Mouse (Mus musculus) limb, embryonic 13.5 days (tissue): Measurements from ENCODE around the gene Cds1. TPM values are rescaled to one million over a fixed set of nuclear protein-coding genes. Genes with fewer than 3 reads are reported as not detected.

Experiments used
- ATAC-seq: fragments of 200-750 bp; cut with Nextera tagmentation; 2 replicates; pipeline ENCODE4 v1.8.0; 2017; ENCODE audit warnings: low read depth, moderate number of reproducible peaks, moderate TSS enrichment; ENCODE audit not compliant: low FRiP score
- H3K27ac ChIP-seq: fragments of 300-500 bp; sonication (generic); 2 replicates; pipeline ENCODE4 v1.5.1; 2015; ENCODE audit warnings: inconsistent platforms, mild to moderate bottlenecking, moderate library complexity
- H3K27me3 ChIP-seq: fragments of 300-500 bp; sonication (generic); 2 replicates; pipeline ENCODE4 v1.6.1; 2015; ENCODE audit warnings: mild to moderate bottlenecking, inconsistent platforms
- H3K36me3 ChIP-seq: fragments of 300-500 bp; sonication (generic); 2 replicates; pipeline ENCODE4 v1.6.1; 2015; ENCODE audit warnings: inconsistent platforms, mild to moderate bottlenecking, moderate library complexity
- H3K4me1 ChIP-seq: fragments of 300-500 bp; sonication (generic); 2 replicates; pipeline ENCODE4 v1.6.1; 2015; ENCODE audit warnings: inconsistent platforms
- H3K4me2 ChIP-seq: fragments of 300-500 bp; sonication (generic); replicated peaks from 2 replicates; pipeline ENCODE4 v1.6.1; 2015; ENCODE audit warnings: inconsistent platforms, mild to moderate bottlenecking, moderate library complexity
- H3K4me3 ChIP-seq: fragments of 300-500 bp; sonication (generic); 2 replicates; pipeline ENCODE4 v1.5.1; 2015; ENCODE audit warnings: moderate library complexity, mild to moderate bottlenecking, inconsistent platforms
- H3K9ac ChIP-seq: fragments of 300-500 bp; sonication (generic); 2 replicates; pipeline ENCODE4 v1.6.1; 2015; ENCODE audit warnings: mild to moderate bottlenecking, inconsistent platforms
- H3K9me3 ChIP-seq: fragments of 300-500 bp; sonication (generic); 2 replicates; pipeline ENCODE4 v1.6.1; 2016; ENCODE audit warnings: inconsistent platforms
- whole genome bisulfite sequencing: fragments of 180-500 bp; shearing (Covaris S2); methylation state at CpG from one replicate; pipeline ENCODE4 v1.1.7; 2015; 5-methylcytosine and 5-hydroxymethylcytosine counted together
- polyA plus RNA-seq: library from polyadenylated mRNA; unstranded; fragments of >200 nt; fragmentation: Nextera tagmentation; extraction: Ambion mirVana; gene quantifications from 2 replicates; pipeline ENCODE4 v1.2.1, GENCODE M21; 2015

Gene Cds1
- polyA plus RNA-seq: 1.7 and 1.8 TPM in 2 replicates

GRCm38 (mm10) chr5:101764554-101765347 lies at the start of gene Cds1:
Gene Cds1, plus strand, starts transcription at chr5:101765130.
- peak within 1 kb of the TSS; percentile 100 for H3K4me2 ChIP-seq
- ATAC-seq: peak; percentile 87
- H3K27me3 ChIP-seq: peaks cover 80% of the 10 kb centered on the region
- peak within 1 kb of the TSS; percentile 74 for H3K4me3 ChIP-seq
- H3K4me1 ChIP-seq: peaks cover 16% of the 10 kb centered on the region
- no peaks in the 10 kb centered on the region for H3K9me3 ChIP-seq
- H3K27ac ChIP-seq: no peak within 1 kb of the TSS
- H3K9ac ChIP-seq: peak within 1 kb of the TSS; percentile 72
- under 1% methylated on average over 77 of the region's 91 CpGs for WGBS
- H3K36me3 ChIP-seq: no peaks in the 10 kb centered on the region

DNA sequence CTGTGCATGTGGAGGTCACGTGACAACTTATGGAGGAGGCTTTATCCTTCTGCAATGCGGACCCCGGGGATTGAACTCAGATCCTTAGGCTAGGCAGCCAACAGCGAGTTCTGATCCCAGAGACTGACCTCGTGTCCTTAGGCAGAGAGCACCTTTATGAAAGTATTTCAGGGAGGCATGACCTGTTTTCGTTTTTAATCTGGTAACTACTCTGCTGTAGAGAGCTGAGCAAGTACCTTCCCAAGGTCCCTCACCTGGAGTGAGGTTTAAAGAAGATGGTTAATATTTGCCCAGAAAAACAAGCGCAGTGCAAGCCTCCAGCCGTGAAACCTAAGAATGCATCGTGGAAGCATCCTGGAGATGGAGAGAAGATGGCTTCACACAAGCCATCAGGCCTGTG lies 40.7 kb upstream of the Cds1 start:
- Histone ChIP-seq H3K27ac (no peak overlapping the region), H3K4me1 (peaks cover 8% of the 10 kb centered on the region; the same call in 1 of the 2 replicates), H3K4me2 (no peak overlapping the region), H3K9ac (no peak overlapping the region), H3K36me3 (no peaks in the 10 kb centered on the region), H3K4me3 (no peak overlapping the region), H3K9me3 (no peaks in the 10 kb centered on the region), H3K27me3 (no peaks in the 10 kb centered on the region)
- WGBS: 89% methylated on average over 9 of the region's 9 CpGs
- ATAC-seq: no peak

GRCm38 (mm10) chr5:101724756-101725155 lies 40.2 kb upstream of the Cds1 start:
- Histone ChIP-seq H3K36me3 (no peaks in the 10 kb centered on the region), H3K4me1 (peaks cover 8% of the 10 kb centered on the region; the same call in 1 of the 2 replicates), H3K4me2 (no peak overlapping the region), H3K9ac (no peak overlapping the region), H3K4me3 (no peak overlapping the region), H3K27ac (no peak overlapping the region), H3K27me3 (no peaks in the 10 kb centered on the region), H3K9me3 (no peaks in the 10 kb centered on the region)
- ATAC-seq: no peak
- 92% methylated on average over 16 of the region's 16 CpGs for WGBS

DNA sequence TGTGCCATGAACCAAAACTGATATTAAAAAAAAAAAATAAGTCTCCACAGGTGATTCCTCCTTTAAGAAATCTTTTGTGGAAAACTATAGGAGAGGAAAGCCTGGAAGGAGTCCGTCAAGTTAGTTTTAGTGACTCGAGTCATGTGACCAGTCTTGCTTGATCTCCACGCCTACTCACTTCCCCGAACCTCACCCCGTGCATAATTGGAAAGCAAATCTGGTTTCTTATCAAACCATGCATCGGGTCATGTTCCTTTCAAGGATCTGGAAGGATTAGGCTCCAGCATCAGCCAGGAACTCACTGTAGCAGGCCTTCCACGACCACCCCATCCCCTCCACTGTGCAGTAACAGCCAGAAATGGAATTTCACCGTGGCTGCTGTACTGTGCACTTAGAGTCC lies 39.2 kb upstream of the Cds1 start:
- H3K27me3 ChIP-seq: no peaks in the 10 kb centered on the region
- WGBS: 77% methylated on average over 8 of the region's 8 CpGs

DNA sequence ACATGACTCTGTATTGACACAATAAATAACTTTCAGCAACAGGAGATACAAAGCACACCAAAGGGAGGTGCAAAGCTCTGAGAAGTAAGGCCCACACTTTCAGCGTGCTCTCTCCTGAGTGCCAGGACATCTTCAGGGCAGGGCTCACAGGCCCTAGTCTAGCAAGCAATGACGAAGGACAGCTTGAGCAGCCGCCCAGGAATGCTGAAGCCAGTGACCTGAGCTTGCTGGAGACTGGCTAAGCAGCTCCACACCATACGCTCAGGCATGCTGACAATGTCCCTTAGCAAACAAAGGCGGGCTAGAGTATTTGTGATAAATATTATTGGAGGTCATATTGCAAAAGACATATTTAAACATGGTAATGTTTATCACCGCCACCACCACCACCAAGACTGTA lies 38.6 kb upstream of the Cds1 start:
- no peaks in the 10 kb centered on the region for H3K4me1 ChIP-seq

More for the DNA sequence above, 39.2 kb upstream of the Cds1 start:
- Histone ChIP-seq H3K4me1 (peaks cover 5% of the 10 kb centered on the region; the same call in 1 of the 2 replicates), H3K4me2 (no peak overlapping the region), H3K4me3 (no peak overlapping the region), H3K36me3 (no peaks in the 10 kb centered on the region), H3K9me3 (no peaks in the 10 kb centered on the region), H3K27ac (no peak overlapping the region), H3K9ac (no peak overlapping the region)
- no peak for ATAC-seq

GRCm38 (mm10) chr5:101728304-101728905 lies 36.5 kb upstream of the Cds1 start:
- no peaks in the 10 kb centered on the region for H3K9me3 ChIP-seq
- WGBS: 48% methylated on average over 8 of the region's 8 CpGs
- H3K36me3 ChIP-seq: no peaks in the 10 kb centered on the region
- H3K27ac ChIP-seq: no peak overlapping the region
- H3K4me3 ChIP-seq: no peak overlapping the region
- H3K4me2 ChIP-seq: no peak overlapping the region
- H3K27me3 ChIP-seq: no peaks in the 10 kb centered on the region
- H3K4me1 ChIP-seq: no peaks in the 10 kb centered on the region
- H3K9ac ChIP-seq: no peak overlapping the region
- ATAC-seq: no peak

More for the DNA sequence above, 38.6 kb upstream of the Cds1 start:
- no peaks in the 10 kb centered on the region for H3K36me3 ChIP-seq
- H3K9me3 ChIP-seq: no peaks in the 10 kb centered on the region
- no peak overlapping the region for H3K27ac ChIP-seq
- WGBS: 81% methylated on average over 6 of the region's 6 CpGs
- H3K27me3 ChIP-seq: no peaks in the 10 kb centered on the region
- H3K4me2 ChIP-seq: no peak overlapping the region
- no peak overlapping the region for H3K4me3 ChIP-seq
- no peak for ATAC-seq
- no peak overlapping the region for H3K9ac ChIP-seq

- no peaks in the 10 kb centered on the region for H3K9me3 ChIP-seq
- no peaks in the 10 kb centered on the region for H3K4me1 ChIP-seq
- ATAC-seq: no peak
- no peak overlapping the region for H3K4me3 ChIP-seq
- H3K36me3 ChIP-seq: no peaks in the 10 kb centered on the region
- H3K27me3 ChIP-seq: no peaks in the 10 kb centered on the region
- H3K9ac ChIP-seq: no peak overlapping the region
- 84% methylated on average over 3 of the region's 3 CpGs for WGBS
- no peak overlapping the region for H3K4me2 ChIP-seq
- no peak overlapping the region for H3K27ac ChIP-seq
These were observed 27.6 kb upstream of the Cds1 start for GRCm38 (mm10) chr5:101737341-101737740.

DNA sequence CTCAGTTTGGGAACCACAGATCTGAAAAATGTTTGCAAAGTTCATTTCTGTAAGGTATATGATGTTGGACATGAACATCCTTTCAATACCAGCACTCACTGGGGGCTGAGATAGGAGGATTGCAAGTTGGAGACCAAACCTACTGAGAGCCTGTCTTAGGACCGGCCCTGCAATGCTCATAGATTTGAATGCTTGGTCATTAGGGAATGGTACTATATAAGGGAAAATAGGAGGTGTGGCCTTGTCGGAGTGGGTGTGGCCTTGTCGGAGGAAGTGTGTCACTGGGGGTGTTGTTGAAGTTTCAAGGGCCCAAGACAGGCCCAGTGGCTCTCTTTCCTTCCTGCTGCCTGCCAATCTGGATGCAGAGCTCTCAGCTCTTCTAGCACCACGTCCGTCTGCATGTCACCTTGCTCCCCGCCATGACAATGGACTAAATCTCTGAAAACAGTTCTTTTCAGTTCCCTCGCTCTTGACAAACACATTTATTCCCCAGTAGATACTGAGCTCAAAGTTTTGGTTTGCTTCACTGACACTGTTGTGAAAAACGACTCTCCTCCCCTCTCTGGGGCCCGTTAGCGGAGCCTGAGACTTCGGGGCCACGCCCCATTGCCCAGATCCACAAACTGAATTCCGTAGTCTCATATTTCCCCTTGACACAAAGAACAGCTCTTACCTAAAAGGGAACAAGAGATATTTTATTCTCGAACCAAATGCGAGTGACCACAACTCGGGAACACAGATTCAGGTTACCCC lies 24.3 kb upstream of the Cds1 start:
- 77% methylated on average over 16 of the region's 16 CpGs for WGBS
- Histone ChIP-seq H3K4me3 (no peak overlapping the region), H3K27ac (no peak overlapping the region), H3K4me1 (no peaks in the 10 kb centered on the region), H3K4me2 (no peak overlapping the region), H3K9me3 (no peaks in the 10 kb centered on the region), H3K27me3 (no peaks in the 10 kb centered on the region), H3K36me3 (no peaks in the 10 kb centered on the region), H3K9ac (no peak overlapping the region)
- no peak for ATAC-seq

GRCm38 (mm10) chr5:101741224-101741591 lies 23.7 kb upstream of the Cds1 start:
- WGBS: 79% methylated on average over 4 of the region's 4 CpGs
- Histone ChIP-seq H3K9ac (no peak overlapping the region), H3K9me3 (no peaks in the 10 kb centered on the region), H3K4me3 (no peak overlapping the region), H3K36me3 (no peaks in the 10 kb centered on the region), H3K4me2 (no peak overlapping the region), H3K27me3 (no peaks in the 10 kb centered on the region), H3K27ac (no peak overlapping the region), H3K4me1 (no peaks in the 10 kb centered on the region)
- ATAC-seq: no peak

DNA sequence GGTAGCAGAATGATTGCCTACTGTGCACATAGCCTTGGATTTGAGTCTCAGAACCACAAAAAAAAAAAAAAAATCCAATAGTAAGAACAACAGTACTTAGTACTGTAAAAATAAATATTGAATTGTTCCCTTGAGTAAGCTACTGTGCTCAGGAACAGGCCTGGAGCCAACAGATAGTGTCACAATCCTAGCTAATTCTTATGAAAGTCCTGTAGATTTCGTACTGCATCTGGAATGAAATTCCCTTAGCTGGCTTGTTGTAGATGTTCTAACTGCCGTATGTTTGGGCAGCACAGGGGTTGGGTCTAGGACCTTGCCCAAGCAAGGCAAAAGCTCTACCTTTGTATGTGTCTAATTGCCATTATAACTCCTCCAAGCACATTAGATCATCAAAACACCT lies 22.9 kb upstream of the Cds1 start:
- Histone ChIP-seq H3K27ac (no peak overlapping the region), H3K27me3 (no peaks in the 10 kb centered on the region), H3K4me3 (no peak overlapping the region), H3K4me1 (no peaks in the 10 kb centered on the region), H3K9ac (no peak overlapping the region), H3K9me3 (no peaks in the 10 kb centered on the region), H3K4me2 (no peak overlapping the region), H3K36me3 (no peaks in the 10 kb centered on the region)
- no peak for ATAC-seq
- WGBS: 87% methylated on average over 2 of the region's 2 CpGs

GRCm38 (mm10) chr5:101742425-101742824 lies 22.5 kb upstream of the Cds1 start:
- no peak overlapping the region for H3K27ac ChIP-seq
- H3K4me2 ChIP-seq: no peak overlapping the region
- H3K9me3 ChIP-seq: no peaks in the 10 kb centered on the region
- no peaks in the 10 kb centered on the region for H3K36me3 ChIP-seq
- no peak overlapping the region for H3K9ac ChIP-seq
- WGBS: 87% methylated on average over 8 of the region's 8 CpGs
- no peak overlapping the region for H3K4me3 ChIP-seq
- H3K27me3 ChIP-seq: no peaks in the 10 kb centered on the region
- ATAC-seq: no peak
- H3K4me1 ChIP-seq: no peaks in the 10 kb centered on the region

GRCm38 (mm10) chr5:101744886-101745285 lies 20.0 kb upstream of the Cds1 start:
- Histone ChIP-seq H3K9me3 (no peaks in the 10 kb centered on the region), H3K27me3 (no peaks in the 10 kb centered on the region)
- 85% methylated on average over 6 of the region's 6 CpGs for WGBS

More at GRCm38 (mm10) chr5:101744886-101745285, 20.0 kb upstream of the Cds1 start:
- no peaks in the 10 kb centered on the region for H3K4me1 ChIP-seq
- H3K4me3 ChIP-seq: no peak overlapping the region
- H3K27ac ChIP-seq: no peak overlapping the region
- H3K9ac ChIP-seq: no peak overlapping the region
- no peaks in the 10 kb centered on the region for H3K36me3 ChIP-seq
- ATAC-seq: no peak
- no peak overlapping the region for H3K4me2 ChIP-seq
